Mouse (Mus musculus) cortical plate, adult 2 months (tissue): ENCODE data around the gene Atp5e.

Experiments used
- CTCF ChIP-seq: fragments of 200-500 bp; IDR thresholded peaks from 2 replicates; pipeline ENCODE4 v1.5.1; 2011; ENCODE audit warnings: mild to moderate bottlenecking, control low read depth, low read length; ENCODE audit not compliant: insufficient read depth; ENCODE audit errors: extremely low read depth
- POLR2A ChIP-seq: fragments of 200-500 bp; IDR thresholded peaks from 2 replicates; pipeline ENCODE4 v1.6.1; 2011; ENCODE audit warnings: mild to moderate bottlenecking, low read length, control low read depth; ENCODE audit not compliant: insufficient read depth; ENCODE audit errors: extremely low read depth

DNA sequence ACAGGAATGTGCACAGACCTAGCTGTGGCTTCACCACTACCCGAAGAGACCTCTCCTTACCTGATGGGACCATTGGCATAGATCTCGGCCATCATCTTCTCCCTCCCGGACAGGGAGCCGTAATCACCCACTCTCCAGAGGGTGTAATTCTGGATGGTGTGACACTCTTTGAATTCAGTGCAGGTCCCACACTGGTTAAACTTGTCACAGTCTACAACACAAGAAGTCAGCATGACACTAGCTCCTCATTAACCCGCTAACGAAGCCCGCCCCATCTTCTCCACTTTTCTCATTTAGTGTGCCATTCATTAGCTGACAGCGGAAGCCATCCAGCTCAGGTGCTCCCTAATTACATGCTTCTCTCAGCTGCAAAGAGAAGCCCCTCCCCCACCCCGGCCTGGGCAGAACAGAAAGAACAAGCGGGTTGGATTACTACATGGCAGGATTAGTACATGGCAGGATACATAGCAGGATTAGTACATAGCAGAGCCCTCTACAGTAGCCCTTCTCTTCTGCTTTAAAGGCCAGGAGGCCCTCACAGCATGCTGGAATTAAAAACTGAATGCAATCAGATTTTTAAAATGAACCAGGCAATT lies 34.8 kb downstream of the Atp5e start:
- TF ChIP-seq POLR2A (no peak), CTCF (no peak)
